Mouse (Mus musculus) central nervous system, embryonic 18 days (tissue): ENCODE measurements around the gene Akr1c6. TPM values are rescaled to one million over a fixed set of nuclear protein-coding genes. Genes with fewer than 3 reads are reported as not detected.

Experiments used
- polyA plus RNA-seq: library from polyadenylated mRNA; depleted of rRNA; stranded (reverse); fragments of >200 nt; gene quantifications from 2 replicates; pipeline ENCODE4 v1.2.3, GENCODE M21; 2012; rRNA removed

Akr1c6 gene
- not detected in 2 replicates for polyA plus RNA-seq

DNA sequence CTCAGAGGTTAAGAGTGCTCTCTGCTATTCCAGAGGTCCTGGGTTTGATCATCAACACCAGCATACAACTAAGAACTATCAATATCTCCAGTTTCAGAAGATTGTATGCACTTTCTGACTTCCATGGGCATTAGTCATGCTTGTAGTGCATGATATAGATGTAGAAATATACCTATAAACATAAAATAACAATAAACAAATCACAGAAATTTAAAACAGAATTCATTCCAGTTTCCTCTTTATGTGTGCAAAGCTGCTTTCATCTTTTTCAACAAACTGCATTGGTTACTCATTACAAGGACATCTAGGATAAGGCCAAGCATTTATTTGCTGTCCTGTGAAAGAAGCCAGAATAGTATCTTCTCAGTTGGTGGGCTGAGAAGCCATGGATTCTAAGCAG lies at the start of gene Akr1c6:
Gene Akr1c6 (plus strand): TSS at position 301 of the 400 bp plus-strand sequence.

Other genes starting within 250 kb of the Akr1c6 start
- 0.84 and 0.90 TPM in 2 replicates for gene Akr1c13, start 243.2 kb upstream of the Akr1c6 start, polyA plus RNA-seq
- 6.0 and 6.8 TPM in 2 replicates for gene Akr1c19, start 205.6 kb upstream of the Akr1c6 start, polyA plus RNA-seq
- gene Akr1c12, start 154.9 kb upstream of the Akr1c6 start, polyA plus RNA-seq: 0.07 TPM in 1 of 2 replicates, not detected in the other
- not detected in 2 replicates for gene Akr1c20, start 89.0 kb downstream of the Akr1c6 start, polyA plus RNA-seq
- gene Akr1c21, start 139.8 kb downstream of the Akr1c6 start, polyA plus RNA-seq: not detected in 2 replicates
- gene Akr1e1, start 174.9 kb downstream of the Akr1c6 start, polyA plus RNA-seq: 26.1 and 29.0 TPM in 2 replicates